Mouse (Mus musculus): ENCODE measurements at regions not wholly inside any gene's neighbourhood (a gene's known extent, or its start where the extent isn't known, plus 50 kb on each side); places are given as distances from the start of the nearest gene placed in this dataset.
A peak's percentile ranks its signal among the peaks of the same experiment; 100 is the strongest.

DNA sequence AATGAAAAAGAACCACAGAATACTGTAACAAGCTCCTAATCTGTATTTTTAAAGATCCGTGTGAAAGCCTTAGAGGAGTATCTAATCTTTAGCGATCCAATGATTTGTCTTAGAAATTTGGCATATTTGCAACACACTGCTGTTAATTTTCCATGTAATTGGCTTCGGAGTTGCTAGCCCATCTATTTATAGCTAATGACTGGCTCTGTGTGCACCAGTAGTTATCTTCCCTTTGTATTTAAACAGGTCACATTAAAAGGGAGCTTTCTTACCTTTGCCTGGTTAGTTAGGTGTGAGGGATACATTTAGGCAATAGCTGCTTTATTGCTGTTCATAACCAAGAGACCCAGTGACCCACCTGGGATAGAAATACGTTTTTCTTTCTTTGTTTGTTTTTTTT is 256.3 kb upstream of the Mme start:
- no peak for DNase-seq

DNA sequence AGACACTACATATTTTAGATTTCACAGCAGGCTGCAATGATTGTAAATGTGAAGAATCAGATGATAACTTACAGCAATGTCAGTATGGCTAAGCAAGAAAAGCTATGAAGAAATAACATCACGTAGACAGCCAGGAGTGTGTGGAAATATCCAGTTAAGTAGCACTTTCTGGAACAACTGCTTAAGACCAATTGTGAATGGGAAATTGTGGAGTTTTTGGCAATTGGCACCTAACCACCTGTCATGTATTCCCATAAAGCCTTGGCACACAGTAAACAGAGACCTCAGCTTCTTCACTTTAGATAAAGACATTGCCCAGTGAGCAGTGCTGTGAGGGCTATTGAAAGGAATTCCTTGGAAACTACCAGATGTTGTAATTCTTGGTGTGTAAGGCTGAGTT is 264.4 kb upstream of the Mme start:
- DNase-seq = no peak

DNA sequence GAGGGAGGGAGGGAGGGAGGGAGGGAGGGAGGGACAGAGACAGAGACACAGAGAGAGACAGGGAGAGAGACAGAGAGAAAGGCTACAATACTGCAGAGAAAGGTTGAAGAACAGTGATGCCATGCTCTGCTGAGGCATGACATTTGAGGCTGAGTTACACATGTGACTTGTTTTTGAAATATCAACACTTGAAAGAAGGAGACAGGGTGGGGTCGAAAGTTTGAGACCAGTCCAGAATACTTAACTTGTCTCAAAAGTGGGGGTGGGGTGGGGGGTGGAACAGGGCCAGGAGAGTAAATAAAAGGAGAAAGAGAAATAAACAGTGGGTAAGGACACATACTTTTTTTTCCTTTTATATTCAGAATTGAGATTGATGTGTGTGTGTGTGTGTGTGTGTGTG is 278.1 kb upstream of the Mme start:
- DNase-seq = no peak

DNA sequence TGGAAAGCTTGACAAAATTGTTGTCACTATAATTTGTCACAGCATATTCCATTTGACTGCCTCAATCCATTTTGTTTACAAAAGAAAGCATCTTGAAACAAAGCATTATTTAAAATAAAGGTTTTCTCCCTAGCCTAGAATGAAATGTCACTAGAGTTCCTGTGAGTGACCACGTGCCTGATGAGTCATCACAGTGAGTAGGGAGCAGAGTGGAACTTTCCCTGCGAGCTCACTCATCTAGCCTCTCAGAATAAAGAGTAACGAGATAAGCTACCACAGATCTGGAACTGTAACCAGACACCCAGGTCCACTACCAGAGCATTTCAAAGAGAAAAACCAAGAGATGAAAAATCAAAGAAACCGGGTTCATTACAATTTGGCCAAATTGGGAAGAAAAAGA is 278.7 kb upstream of the Mme start:
- peak; percentile 3 to 10 for DNase-seq

DNA sequence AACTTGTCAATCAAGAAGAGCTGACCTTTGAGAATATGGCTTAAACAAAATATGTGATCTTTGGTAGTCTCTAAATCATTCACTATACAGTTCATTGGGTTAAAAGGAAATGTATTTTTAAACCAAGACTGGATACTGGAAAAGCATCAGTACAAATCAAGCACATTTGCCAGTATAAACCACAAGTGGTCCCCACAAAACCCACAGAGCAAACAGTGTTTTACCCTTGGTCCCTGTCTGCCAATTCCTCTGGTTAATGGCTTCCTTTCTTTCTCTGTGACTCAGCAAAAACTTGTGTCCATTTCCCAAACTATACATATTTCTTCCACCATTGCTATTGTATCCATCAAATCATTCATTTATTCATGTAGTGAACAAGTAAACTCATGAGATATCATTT is 296.0 kb upstream of the Mme start:
- no peak for DNase-seq

DNA sequence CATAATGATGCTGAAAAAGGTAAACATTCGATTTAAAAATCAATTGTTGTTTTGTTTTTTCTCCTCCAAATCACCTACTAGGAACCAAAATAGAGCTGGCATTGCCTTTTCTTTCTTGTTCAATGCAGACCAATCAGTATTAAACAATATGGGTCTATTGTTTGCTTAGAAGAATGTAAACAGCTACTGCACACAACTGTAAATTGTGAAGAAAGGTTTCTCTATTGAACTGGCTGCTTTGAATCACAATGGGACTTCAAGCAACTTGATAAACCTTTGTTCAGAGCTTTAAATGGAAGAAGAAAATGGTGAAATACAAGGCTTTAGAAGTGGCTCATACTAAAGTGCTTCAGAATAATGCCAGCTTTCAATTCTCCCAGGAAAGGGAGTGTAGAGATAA is 302.7 kb upstream of the Mme start:
- no peak for DNase-seq

DNA sequence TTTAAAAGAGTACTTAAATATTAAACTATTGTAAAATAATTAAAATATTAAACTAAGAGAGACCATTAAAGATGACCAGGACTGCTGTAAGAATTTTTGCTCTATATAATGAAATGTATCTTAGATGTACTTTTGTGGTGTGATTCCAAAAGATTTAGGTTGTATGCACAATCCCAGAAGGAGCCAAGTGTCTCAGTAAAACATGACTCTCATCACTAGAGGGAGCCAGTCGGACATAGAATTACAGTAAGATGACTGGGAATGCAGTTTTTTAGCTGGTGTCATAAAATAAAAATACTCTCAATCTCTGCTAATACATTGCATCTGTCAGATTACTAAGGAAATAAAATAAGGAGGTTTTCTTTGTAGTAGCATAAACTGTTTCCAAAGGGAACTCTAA is 316.9 kb upstream of the Mme start:
- DNase-seq = peak in 1 of 2 experiments; percentile 35

DNA sequence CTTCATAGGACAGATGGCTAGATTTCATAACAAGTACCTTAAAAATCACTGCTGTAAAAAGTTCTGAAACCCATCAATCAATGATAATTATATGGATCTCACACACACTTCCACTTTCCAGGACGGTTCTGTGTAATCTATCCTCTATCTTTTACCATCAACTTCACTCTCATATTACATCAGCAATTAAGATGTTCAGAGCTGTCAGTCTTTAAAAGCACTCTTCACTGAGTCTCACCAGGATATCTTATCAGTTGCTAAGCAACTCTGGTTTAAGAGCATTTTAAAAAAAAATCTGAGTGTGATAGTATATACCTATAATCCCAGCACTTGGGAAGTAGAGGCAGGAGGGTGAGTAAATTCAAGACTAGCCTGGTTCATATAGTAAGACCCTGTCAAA is 312.0 kb upstream of the Gpr149 start:
- no peak for DNase-seq

DNA sequence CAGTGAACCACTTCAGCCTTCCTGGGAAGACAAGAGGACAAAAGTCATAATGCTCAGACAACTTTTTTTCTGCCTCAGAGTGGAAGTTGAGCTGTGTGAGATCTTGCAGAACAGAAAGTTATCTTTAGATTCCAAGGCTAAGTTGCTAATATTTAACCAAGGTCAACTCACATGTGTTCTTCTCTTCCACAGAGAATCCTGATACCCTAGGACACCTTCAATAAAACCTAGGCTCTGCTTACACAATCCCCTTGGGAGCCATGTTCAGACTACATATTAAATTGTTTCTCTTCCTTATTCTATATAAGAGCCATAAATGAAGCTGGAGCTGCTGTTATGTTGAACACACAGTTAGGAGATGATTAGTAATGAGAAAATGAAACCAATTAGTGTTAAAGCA is 280.2 kb upstream of the Gpr149 start:
- DNase-seq = no peak

DNA sequence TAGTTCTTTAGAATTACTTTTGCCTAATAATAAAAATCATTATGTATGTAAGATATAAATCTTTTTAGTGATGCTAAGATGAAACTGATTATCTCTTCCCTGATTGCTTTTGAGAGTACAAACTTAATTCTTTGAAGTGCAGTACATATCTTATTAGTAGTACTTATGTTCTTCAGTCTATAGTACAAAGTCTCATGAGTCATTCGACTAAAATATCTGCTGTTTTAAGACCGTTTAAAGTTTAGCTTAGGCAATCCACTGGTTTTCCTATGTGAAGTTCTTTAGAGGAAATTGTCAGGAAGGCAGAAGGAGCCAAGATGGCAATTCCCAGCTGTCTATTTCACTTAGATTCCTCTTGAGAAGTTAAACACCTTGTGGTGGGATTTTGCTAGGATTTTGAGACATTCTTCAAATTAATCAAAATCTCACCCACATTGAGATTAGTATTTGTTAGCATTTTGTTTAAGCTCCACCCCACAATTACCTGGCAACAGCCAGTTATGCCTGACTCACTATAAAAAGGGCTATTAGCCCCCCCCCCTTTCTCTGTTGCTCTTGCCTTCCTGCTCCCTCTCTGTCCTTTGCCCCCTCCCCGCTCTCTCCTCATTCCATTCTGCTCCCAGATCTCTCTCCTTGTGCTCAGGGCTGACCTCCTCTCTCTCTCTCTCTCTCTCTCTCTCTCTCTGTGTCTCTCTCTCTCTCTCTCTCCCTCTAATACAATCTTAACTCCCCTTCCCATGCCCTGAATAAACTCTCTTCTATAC is 277.6 kb upstream of the Gpr149 start:
- no peak for DNase-seq

DNA sequence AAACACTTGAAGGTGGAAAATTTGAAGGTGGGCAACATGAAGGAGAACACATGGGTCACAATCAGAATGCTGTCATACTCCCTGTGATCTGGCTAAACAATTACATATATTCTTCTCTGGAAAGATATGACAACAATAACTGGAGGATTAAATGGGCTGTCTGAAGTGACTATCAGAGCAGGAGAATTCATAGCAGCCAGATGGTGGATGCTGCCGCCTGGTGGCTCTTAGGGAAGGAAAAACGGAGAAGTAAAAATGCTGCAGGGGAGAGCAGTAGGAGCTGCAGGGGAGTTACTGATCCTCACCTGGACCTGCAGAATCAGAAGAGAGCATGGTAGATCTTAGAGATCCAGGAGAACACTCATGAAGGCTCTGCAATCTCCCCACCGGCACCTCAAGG is 255.8 kb upstream of the Gpr149 start:
- no peak for DNase-seq

DNA sequence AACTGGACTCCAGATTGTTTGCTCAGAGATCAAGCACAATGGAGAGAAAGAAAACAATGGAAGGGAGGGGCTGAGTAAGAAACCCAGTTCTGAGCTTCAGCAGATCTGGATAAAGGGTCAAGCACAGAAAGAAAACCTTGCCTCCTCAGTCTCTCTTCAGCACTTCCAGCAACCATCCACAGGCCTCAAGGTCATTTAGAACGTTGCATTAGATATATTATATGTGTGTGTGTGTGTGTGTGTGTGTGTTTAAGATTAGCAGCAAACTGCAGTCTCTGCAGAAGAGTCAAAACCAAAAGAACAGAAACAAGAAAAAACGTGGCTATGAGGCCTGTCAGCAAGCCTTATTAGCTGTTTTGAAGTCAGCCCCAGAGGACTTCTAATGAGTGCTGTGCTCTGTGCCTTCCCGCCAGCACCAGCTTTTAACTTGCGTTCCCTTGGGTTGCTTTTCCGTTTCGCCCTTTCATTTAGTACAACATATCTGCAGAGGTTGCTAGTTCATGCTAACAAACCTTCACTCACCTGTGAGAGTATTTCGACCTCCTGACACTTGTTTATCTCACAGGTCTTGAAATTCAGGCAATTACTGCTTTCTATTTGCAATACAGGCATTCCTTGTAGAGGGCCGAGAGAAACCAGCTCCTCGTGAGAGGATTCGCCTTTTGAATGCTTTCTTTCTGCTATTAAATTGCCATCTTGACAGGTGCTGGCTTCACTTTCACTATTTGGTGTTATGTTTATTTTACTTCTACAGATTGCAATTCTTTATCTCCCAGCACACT is 230.9 kb upstream of the Gpr149 start:
- no peak for DNase-seq

DNA sequence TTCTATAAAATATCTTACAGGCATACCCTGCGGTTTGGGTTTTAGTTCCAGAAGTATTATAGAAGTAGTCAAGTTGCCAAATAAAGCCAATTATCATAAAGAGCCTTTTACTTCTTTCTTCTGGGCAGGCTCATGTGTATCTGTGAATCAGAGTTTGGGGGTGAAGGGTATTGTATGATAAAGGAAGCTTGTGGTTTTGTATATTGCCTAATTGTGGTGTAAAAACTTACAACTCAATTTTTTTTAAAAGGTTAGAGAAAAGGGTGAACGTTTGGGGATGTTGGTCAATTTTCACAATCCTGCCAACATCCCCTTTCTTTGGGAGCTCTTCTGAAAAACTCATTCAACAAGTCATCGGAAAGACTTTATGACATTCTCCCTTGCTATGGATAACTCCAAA is 219.0 kb upstream of the Gpr149 start:
- DNase-seq = no peak

DNA sequence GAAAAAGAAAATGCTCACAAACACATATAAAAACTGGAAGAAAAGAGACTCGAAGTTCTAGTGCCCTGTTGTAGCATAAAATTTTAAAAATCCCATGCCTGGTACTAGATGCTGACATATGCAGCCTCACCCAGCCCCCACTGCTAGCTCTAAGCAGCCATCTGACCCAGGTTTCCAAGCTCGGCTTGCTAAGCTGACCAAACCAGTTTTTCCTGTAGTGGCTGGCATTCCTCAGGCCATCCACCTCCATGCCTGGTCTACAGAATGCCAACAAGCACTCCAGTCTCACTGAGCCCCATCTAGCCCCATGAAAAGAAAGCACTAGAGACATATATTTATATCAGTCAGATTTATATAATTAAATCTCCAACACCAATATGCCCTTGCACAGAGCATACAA is 196.1 kb upstream of the Gpr149 start:
- DNase-seq = no peak

DNA sequence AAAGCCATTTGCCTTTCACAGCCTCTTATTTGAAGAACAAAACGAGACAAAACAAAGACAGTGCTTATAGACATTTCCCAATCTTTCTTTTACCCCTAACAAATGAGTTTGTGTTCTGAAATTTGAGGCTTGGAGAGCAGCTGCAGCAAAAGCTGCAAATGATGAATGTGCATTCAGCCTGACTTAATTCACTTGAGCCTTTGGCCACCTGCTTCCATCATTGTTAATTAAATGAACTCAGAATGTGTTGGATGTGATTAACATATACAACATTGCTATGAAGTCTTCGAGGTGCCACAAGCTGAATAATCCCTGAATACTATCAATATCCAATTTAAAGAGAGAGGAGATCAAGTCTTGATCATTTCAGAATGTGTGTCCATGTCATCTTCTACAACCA is 181.3 kb upstream of the Gpr149 start:
- DNase-seq = no peak
